Comparison of ENCODE assay signal across 9 mouse cellular contexts in the genomic region with DNA sequence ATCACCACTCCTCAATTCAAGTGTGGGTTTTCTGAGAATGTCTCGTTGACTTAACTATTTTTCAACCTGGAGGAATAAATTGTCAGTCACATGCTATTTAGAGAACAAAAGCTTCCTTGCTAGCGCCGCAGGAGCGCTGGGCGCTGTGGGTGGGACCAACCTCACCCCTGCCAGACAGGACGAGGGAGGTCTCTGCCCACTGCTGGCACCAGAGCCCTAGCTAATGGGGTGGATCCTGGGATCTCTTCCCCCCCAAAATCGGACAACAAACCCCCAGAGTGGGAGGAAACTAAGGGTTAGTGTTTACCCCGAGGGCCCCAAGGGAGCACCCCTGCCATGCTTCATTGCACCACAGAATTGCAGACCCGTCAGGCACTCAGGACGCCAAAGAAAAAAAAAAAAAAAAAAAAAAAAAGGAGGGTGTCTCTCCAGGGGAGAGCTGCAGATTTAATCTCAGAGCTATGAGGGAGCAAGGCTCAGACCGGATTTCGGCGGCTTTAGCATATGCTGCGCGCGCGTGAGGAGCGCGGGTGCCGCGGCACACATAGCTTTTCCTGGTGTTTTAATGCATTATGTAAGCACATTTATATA. TPM values are rescaled to one million over a fixed set of nuclear protein-coding genes. Genes with fewer than 3 reads are reported as not detected.
DNase-seq lines count a peak whose midpoint lies in the region; ATAC-seq and TF ChIP-seq lines count a peak whose summit lies in the region.
"Had no signal": no experiment of that assay in that cellular context is flagged by ENCODE, and none has a peak within 500 bp of the region (broad histone marks: within the 10 kb centered on the region; RNA-seq: fewer than 3 reads in every experiment).

No protein-coding gene starts in this region.

- TF ChIP-seq EP300 in heart, postnatal 0 days (IDR thresholded peaks at IDR 0.05; ENCODE audit: low read depth), result no peak

- TF ChIP-seq CTCF in cerebellum, adult 2 months (IDR thresholded peaks at IDR 0.05; ENCODE audit: borderline replicate concordance, insufficient read depth, low read depth, low read length), result no peak
- no peak for TF ChIP-seq CTCF in heart, postnatal 0 days (IDR thresholded peaks at IDR 0.05; ENCODE audit: low read depth)

- H3K4me1 ChIP-seq in heart, embryonic 16.5 days (ENCODE audit: control insufficient read depth, insufficient read depth, low read length), result peaks cover 8% of the 10 kb centered on the region
- H3K4me1 ChIP-seq in cerebellum, adult 2 months (ENCODE audit: control insufficient read depth, insufficient read depth, low read length), result peaks cover 24% of the 10 kb centered on the region
- H3K4me1 ChIP-seq in heart, postnatal 0 days (ENCODE audit: control insufficient read depth, insufficient read depth), result no peaks in the 10 kb centered on the region
- H3K4me1 ChIP-seq in neural tube, embryonic 13.5 days (replicated peaks), result peaks cover 19% of the 10 kb centered on the region

- H3K4me2 ChIP-seq in heart, embryonic 16.5 days (ENCODE audit: low read depth, low read length), result peak overlapping the region; percentile 61
- H3K4me2 ChIP-seq in heart, postnatal 0 days (ENCODE audit: low read depth, low read length), result peak overlapping the region; percentile 55
- H3K4me2 ChIP-seq in neural tube, embryonic 13.5 days, result peak overlapping the region; percentile 57

- no peak for DNase-seq in heart, adult 9 months (ENCODE audit: low spot score in 2 of 2)
- DNase-seq in cerebellum, adult 2 months, result peak; percentile 51
- no peak for DNase-seq in heart, postnatal 0 days (ENCODE audit: low spot score)
- peak; percentile 58 to 77 for DNase-seq in left cerebral cortex, adult 18-20 months (ENCODE audit: low spot score in 2 of 2)
- no peak for DNase-seq in yolk sac, embryonic 10.5 days (ENCODE audit: low spot score)

- peak overlapping the region; percentile 46 for H3K4me3 ChIP-seq in heart, embryonic 16.5 days (ENCODE audit: low read length)
- H3K4me3 ChIP-seq in cerebellum, adult 2 months (replicated peaks; ENCODE audit: insufficient read depth, low read depth, low read length), result peak overlapping the region; percentile 16
- peak overlapping the region; percentile 38 for H3K4me3 ChIP-seq in heart, postnatal 0 days (ENCODE audit: low read depth, low read length)
- H3K4me3 ChIP-seq in neural tube, embryonic 13.5 days, result peak overlapping the region; percentile 31

- H3K27ac ChIP-seq in heart, embryonic 16.5 days (ENCODE audit: low read length), result no peak overlapping the region
- H3K27ac ChIP-seq in cerebellum, adult 2 months (ENCODE audit: insufficient read depth, low read length), result no peak overlapping the region
- H3K27ac ChIP-seq in heart, postnatal 0 days (ENCODE audit: low read depth), result no peak overlapping the region
- H3K27ac ChIP-seq in neural tube, embryonic 13.5 days (replicated peaks), result peak overlapping the region; percentile 23; the same call in 1 of the 2 replicates

- H3K27me3 ChIP-seq in heart, embryonic 16.5 days (ENCODE audit: control insufficient read depth, insufficient read depth, low read length), result peaks cover 42% of the 10 kb centered on the region
- H3K27me3 ChIP-seq in cerebellum, adult 2 months (ENCODE audit: control insufficient read depth, insufficient read depth, low read length), result no peaks in the 10 kb centered on the region; the same call in 1 of the 2 replicates
- H3K27me3 ChIP-seq in heart, postnatal 0 days (ENCODE audit: control insufficient read depth, insufficient read depth, low read length), result peaks cover 75% of the 10 kb centered on the region
- peaks cover 13% of the 10 kb centered on the region for H3K27me3 ChIP-seq in neural tube, embryonic 13.5 days

- peak overlapping the region; percentile 4; the same call in 1 of the 2 replicates for H3K9ac ChIP-seq in heart, embryonic 16.5 days (ENCODE audit: low read length)
- H3K9ac ChIP-seq in heart, postnatal 0 days (replicated peaks; ENCODE audit: low read depth, low read length), result no peak overlapping the region
- H3K9ac ChIP-seq in neural tube, embryonic 13.5 days, result peak overlapping the region; percentile 63

- 2% methylated on average over 21 of the region's 21 CpGs for WGBS in heart, embryonic 16.5 days
- 18% methylated on average over 21 of the region's 21 CpGs for WGBS in cerebellum, adult 2 months
- 1% methylated on average over 21 of the region's 21 CpGs for WGBS in heart, postnatal 0 days
- under 1% methylated on average over 21 of the region's 21 CpGs for WGBS in neural tube, embryonic 13.5 days

- ATAC-seq in heart, embryonic 16.5 days (replicated peaks; ENCODE audit: extremely low read depth, insufficient read depth, low FRiP score), result no peak
- no peak for ATAC-seq in heart, postnatal 0 days (ENCODE audit: insufficient read depth, low read depth)
- peak; percentile 76 for ATAC-seq in neural tube, embryonic 13.5 days (ENCODE audit: low read depth)
- ATAC-seq in granulocyte monocyte progenitor cell, adult 5-6 weeks (replicated peaks; ENCODE audit: poor library complexity, severe bottlenecking), result no peak

- peak; percentile 13; the same call in 1 of the 2 replicates for TF ChIP-seq POLR2A in cerebellum, adult 2 months (IDR thresholded peaks at IDR 0.05; ENCODE audit: borderline replicate concordance, insufficient read depth, low read length)

- no peaks in the 10 kb centered on the region for H3K9me3 ChIP-seq in heart, embryonic 16.5 days (replicated peaks; ENCODE audit: control insufficient read depth, low read length)
- H3K9me3 ChIP-seq in heart, postnatal 0 days (replicated peaks; ENCODE audit: control insufficient read depth, low read length), result no peaks in the 10 kb centered on the region
- no peaks in the 10 kb centered on the region for H3K9me3 ChIP-seq in neural tube, embryonic 13.5 days

- H3K36me3 ChIP-seq in heart, embryonic 16.5 days (ENCODE audit: control insufficient read depth, insufficient read depth), result no peaks in the 10 kb centered on the region
- H3K36me3 ChIP-seq in heart, postnatal 0 days (replicated peaks; ENCODE audit: control insufficient read depth, insufficient read depth, low read length), result no peaks in the 10 kb centered on the region
- no peaks in the 10 kb centered on the region for H3K36me3 ChIP-seq in neural tube, embryonic 13.5 days

RNA-seq across cellular contexts. Expression of gene Adra2c, which starts 35.2 kb away (rescaled TPM):
- polyA plus RNA-seq in heart, embryonic 16.5 days (2015; fragmentation: Nextera tagmentation; extraction: Ambion mirVana), result 0.04 TPM in 1 of 2 replicates, not detected in the other
- 8.4 and 9.1 TPM in 2 replicates for polyA plus RNA-seq in cerebellum, adult 2 months (2012; rRNA removed)
- 0.76 TPM in 1 of 2 replicates, not detected in the other for total RNA-seq in heart, postnatal 0 days (2014; rRNA removed; ENCODE audit: low replicate concordance)
- not detected in 2 replicates for polyA plus RNA-seq in heart, postnatal 0 days (2015; fragmentation: Nextera tagmentation; extraction: Ambion mirVana)
- total RNA-seq in left cerebral cortex, adult 18-20 months (2021), result 10 to 100 TPM; 25.6 to 28.9 TPM
- polyA plus RNA-seq in neural tube, embryonic 13.5 days (2015; fragmentation: Nextera tagmentation; extraction: Ambion mirVana), result 0.72 and 0.89 TPM in 2 replicates
- not detected in 2 replicates for total RNA-seq in granulocyte monocyte progenitor cell, adult 5-6 weeks (2014; fragmentation: Nextera tagmentation)
- not detected in 2 replicates for total RNA-seq in granulocyte monocyte progenitor cell, adult 5-6 weeks (2017)
- total RNA-seq: MEL had no signal

Comparison
In these comparisons a context has a peak if more than half of its experiments do, and no peak if none do; other contexts are left out.
1. DNase-seq: peak in cerebellum, adult 2 months (2 of 2) and left cerebral cortex, adult 18-20 months (2 of 2); none in heart, adult 9 months (0 of 2), heart, postnatal 0 days (single experiment) and yolk sac, embryonic 10.5 days (single experiment).
2. Peak in every context shown above with its lines, with median percentiles within 50 percentile points of each other: H3K4me2 ChIP-seq and H3K4me3 ChIP-seq.